Mouse (Mus musculus) spleen, postnatal 4 days (tissue): Measurements from ENCODE around the gene Alyref2.
"Not testable (repeated sequence)": the region's sequence is repeated elsewhere in the genome, so short reads cannot be mapped to it uniquely, and the experiment has no call there.

Source experiments
- DNase-seq, 2 experiments: peaks; one replicate each; pipeline ENCODE4 v3.0.0; 2022; ENCODE audit warnings: low spot score in 2 of 2

Alyref2 gene

GRCm38 (mm10) chr1:171503250-171503591 lies at the start of gene Alyref2:
TSS of gene Alyref2 (plus strand) at chr1:171503478.
- peak; percentile 91 to 96 for DNase-seq

GRCm38 (mm10) chr1:171454926-171455325 lies 48.4 kb upstream of the Alyref2 start:
- DNase-seq: no peak

- no peak for DNase-seq
These were observed 45.7 kb upstream of the Alyref2 start for GRCm38 (mm10) chr1:171457568-171457967.

DNA sequence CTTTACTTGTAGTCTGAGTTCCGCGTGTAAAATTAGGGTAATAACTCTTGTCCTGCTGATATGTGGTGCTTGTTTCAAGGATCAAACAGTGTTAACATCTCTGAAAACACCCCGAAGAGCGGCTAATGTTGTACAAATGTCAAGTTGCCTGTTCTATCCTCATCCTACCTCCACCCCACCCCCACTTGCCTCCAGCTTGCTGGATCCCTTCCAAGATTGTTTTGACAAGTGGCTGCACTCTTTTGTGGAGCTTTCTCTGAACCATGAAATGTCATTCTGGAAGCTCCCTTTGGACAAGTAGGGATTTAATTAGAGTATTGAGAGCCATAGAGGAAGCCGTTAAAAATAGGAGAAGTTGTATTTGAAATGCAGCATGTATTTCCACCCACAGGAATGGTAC lies 43.5 kb upstream of the Alyref2 start:
- no peak for DNase-seq

DNA sequence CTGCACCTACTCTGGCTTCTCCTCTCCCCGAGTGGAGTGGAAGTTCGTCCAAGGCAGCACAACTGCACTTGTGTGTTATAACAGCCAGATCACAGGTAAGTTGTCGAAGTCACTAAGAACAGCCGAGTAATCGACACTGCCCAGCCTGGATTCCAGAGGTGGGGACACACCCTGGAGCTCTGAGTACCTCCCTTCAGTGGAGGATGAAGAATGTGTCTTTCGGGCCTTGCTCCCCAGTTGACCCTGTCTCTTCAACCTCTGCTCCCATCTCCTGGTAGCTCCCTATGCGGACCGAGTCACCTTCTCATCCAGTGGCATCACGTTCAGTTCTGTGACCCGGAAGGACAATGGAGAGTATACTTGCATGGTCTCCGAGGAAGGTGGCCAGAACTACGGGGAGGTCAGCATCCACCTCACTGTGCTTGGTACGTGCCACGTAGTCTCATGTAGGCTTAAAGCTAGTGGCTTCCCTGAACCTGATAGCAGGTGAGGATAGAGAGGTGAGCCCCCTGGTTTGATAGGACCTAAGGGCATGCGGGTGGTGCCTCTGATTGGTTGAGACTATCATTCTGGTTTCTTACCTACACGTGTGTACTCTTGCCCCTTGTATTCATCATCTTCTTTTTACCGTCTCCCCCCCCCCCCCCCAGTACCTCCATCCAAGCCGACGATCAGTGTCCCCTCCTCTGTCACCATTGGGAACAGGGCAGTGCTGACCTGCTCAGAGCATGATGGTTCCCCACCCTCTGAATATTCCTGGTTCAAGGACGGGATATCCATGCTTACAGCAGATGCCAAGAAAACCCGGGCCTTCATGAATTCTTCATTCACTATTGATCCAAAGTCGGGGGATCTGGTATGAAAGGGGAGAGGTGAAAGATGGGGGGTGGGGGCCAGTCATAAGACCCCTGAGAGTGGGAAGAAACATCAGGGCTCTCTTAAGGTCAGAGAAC lies 42.5 kb upstream of the Alyref2 start:
- no peak for DNase-seq

GRCm38 (mm10) chr1:171463133-171463532 lies 40.1 kb upstream of the Alyref2 start:
- DNase-seq: no peak

DNA sequence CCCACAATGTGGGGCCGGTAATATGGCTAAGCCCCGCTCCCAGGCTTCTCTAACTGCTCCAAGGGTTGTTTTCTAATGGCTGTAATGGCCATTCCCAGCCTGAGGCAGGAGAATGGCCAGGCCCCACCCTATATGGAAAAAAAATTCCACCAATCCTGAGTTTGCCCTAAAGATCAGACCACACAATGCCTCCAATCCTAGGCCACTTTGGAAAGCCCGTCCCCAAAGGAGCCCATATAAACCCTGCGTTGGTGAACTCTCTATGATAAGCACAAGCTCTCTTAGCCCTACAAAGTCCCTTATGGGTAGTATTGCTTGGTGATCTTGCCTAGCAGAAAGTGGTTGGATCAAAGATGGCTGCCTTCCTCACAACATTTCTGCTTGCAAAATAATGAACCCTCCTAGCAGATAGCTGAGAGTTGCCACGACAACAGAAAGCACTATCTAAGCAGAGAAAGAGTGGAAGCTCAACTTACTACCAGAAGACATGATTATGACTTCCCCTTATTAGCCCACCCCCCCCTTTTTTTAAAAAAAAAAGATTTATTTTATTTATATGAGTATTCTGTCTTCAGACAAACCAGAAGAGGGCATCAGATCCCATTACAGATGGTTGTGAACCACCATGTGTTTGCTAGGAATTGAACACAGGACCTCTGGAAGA lies 37.4 kb upstream of the Alyref2 start:
- DNase-seq: no peak

- DNase-seq: no peak
These were observed 36.7 kb upstream of the Alyref2 start for GRCm38 (mm10) chr1:171466565-171466964.

- DNase-seq: no peak
These were observed 33.6 kb upstream of the Alyref2 start for GRCm38 (mm10) chr1:171469678-171470077.

GRCm38 (mm10) chr1:171470371-171470871 lies 32.9 kb upstream of the Alyref2 start:
- DNase-seq: peak; percentile 50 to 83

GRCm38 (mm10) chr1:171470896-171471295 lies 32.4 kb upstream of the Alyref2 start:
- no peak for DNase-seq

DNA sequence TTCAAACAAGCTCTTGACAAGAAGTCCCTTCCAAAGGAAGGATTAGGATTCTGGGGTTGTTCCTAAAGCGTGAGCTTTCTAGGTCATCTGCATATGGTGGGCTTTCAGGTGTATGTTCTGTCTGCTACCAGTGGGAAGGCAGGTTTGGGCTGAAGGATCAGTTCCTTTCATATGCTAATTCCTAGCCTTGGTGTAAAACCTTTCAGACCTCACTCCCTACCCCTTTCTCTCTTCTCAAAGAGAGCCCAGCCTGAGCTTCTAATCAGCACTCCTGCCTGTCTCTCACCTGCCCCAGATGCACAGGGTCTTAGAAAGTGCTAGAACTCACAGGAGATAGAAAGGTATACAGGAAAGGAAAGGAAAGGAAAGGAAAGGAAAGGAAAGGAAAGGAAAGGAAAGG lies 31.8 kb upstream of the Alyref2 start:
- DNase-seq: no peak

DNA sequence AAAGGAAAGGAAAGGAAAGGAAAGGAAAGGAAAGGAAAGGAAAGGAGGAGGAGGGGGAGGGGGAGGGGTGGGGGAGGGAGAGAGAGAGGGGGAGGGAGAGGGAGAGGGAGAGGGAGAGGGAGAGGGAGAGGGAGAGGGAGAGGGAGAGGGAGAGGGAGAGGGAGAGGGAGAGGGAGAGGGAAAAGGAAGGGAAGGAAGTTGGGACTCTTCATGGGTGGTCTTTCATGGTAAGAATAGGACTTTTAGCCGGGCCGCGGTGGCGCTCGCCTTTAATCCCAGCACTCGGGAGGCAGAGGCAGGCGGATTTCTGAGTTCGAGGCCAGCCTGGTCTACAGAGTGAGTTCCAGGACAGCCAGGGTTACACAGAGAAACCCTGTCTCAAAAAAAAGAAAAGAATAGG lies 31.3 kb upstream of the Alyref2 start:
- DNase-seq: not testable (repeated sequence)

DNA sequence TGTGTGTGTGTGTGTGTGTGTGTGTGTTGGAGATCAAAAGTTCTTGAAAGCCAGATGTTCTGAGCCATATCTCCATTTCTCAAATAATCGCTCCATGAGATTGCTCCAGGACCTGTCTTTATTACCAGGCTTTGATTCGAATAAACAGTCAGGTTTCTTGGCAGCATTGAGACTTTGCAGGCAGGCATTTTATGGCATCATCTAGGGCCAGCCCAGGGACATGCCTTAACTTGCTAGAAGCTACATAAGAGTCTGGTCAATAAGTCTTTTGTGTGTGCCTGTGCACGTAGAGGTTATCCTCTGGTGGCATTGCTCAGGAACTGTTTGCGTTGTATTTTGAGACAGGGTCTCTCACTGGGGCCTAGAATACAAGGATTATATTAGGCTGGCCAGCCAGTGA lies 29.8 kb upstream of the Alyref2 start:
- DNase-seq: no peak

DNA sequence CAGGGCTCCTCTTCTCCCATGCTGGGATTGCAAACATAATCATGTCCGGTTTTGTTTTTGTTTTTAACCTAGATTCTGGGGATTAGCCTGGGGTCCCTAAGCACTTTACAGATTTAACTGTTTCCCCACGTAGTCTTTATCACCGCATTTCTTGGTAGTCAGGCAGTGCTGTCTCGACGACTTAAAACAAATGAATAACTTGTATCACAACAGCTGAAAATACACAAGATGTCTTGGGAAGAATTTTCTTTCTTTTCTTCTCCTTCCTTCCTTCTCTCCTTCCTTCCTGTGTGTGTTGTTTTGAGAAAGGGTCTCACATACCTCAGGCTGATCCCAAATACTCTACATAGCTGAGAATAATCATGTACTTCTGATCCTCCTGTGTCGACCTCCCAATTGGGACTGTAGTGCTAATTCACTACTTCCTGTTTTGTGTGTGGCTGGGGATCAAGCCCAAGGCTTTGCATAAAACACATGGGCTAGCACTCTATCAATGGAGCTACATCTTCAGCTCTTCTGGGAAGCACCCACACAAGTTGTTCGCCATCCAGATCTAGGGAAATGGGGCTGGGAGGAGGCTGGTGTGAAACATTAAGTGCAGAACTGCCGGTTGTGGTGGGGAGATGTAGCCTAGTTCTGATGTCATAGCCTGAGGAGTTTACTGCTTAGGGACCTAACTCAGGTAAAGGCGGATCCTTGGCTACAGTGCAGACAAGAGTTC lies 29.2 kb upstream of the Alyref2 start:
- DNase-seq: no peak

- DNase-seq: no peak
These were observed 26.2 kb upstream of the Alyref2 start for GRCm38 (mm10) chr1:171477123-171477522.

DNA sequence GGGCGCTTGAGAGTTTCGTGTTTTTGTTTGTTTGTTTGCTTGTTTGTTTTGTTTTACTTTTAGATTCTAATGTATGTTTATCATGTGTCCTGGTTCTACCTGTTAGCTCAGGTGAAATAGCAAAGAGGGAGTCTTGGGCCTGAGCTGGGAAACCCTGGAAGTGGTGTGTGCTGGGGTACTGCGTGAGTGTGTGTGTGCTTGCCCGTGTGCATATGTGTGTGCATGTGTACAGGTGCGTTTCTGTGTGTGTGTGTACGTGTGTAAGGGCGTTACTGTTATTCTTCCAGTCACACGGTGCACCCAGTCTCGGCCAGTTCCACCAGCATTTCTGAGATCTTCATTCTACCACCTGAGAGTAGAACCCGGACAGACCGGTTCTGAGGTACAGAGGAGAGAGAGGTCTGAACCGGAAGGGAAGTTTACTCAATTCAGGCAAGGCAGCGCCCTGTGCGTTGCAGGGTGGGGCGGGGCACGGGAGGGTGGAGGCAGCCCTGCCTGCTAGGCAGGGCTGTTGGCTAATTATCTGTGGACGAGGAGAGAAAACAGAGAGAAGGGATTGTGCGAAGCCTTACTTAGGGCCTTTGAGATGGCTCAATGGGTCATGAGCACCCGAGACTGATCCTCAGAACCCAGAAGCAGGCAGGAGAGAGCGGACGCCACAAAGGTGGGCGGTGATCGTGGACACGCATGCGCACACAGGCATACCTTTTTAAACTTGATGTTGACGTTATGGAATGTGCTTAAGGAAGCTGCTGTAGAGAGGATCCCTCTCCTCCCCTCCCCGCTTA lies 25.3 kb upstream of the Alyref2 start:
- no peak for DNase-seq

DNA sequence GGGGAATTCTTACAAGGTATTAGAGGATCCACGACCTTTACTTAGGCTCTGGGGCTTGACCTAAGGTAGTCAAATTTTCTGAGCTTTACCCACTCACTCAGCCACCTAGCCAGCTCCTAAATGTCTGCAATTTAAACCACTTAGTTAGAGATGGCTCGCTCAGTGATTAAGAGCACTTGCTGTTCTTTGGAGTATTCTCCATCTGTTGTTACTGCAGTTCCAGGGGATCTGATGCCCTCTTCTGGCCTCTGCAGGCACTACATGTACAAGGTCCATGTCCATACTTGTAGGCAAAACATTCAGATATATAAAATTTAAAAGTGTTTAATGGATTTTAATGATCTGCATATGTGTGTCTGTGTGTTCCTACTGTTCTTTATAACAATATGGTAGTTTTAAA lies 24.3 kb upstream of the Alyref2 start:
- peak; percentile 62 to 81 for DNase-seq

DNA sequence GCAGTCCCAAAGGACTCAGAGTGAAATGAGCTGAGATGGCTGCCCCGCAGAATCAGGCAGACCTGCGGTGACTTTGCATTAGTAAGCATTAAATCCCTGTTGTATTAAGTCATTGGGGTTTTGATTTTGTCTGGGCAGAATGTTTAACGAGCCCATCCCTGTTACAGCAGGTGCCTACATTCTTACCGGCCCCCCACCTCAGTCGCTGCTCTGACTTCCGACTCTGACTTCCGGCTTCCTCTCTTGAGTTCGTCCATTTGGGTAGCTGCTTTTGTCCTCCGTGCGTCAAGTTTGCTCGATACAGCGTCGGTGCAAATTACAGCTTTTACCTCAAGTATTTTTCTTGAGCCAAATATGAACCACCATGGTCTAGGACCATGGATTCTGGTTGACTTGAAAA lies 9.0 kb upstream of the Alyref2 start:
- no peak for DNase-seq

GRCm38 (mm10) chr1:171495371-171495770 lies 7.9 kb upstream of the Alyref2 start:
- DNase-seq: no peak

DNA sequence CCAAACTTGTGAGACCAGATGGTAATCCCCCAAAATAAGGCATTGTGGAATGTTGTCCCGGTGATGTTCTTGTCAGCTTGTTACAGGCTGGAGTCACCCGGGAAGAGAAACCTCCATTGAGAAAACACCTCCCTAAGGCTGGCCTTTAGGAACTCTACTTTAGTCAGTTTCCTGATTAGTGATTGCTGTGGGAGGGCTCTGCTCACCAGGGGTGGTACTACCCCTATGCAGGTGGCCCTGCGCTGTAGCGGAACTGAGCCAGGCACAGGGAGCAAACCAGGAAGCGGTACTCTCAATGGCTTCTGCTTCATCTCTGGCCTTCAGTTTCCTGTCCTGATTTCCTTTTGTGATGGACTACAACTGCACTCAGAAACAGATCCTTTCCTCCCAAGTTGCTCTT lies 3.4 kb upstream of the Alyref2 start:
- peak in 1 of 2 experiments; percentile 57 for DNase-seq
